Mouse (Mus musculus): ENCODE data around the gene Mybph.

DNA sequence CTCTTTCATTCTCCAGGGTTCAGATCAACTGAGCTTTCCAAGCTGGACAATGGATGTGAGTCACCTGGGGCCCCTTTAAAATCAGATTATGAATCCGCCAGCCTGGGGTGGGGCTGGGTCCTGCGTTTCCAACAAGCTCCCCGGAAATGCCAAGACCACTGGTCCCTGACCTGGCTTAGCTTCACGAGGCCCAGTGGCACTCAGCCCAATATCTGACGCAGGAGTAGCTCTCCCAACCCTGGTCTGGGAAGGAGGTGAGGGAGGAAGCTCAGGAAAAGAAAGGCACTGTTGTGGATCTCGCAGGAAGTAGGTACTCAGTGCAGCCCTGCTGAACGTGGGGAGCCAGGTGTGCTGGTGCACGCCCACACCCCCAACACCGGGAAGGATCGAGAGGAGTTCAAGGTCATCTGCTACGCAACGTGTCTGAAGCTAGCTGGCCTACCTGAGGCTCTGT lies 23.8 kb downstream of the Mybph start:
- TF ChIP-seq CTCF (conservative IDR thresholded peaks at IDR 0.05; ENCODE audit: insufficient read depth, insufficient read length, low read depth, low read length) (no peak), POLR2A (IDR thresholded peaks at IDR 0.05; ENCODE audit: low read depth, low read length) (no peak)

All from kidney, adult 2 months (tissue).